Mouse (Mus musculus) frontal cortex, adult (tissue): ENCODE measurements around the gene Cacna1h.

Source experiments
- ATAC-seq: cut with Nextera tagmentation; 2 replicates; pipeline ENCODE4 v1.9.2; 2017; ENCODE audit warnings: mild to moderate bottlenecking, moderate library complexity, mixed read lengths; ENCODE audit not compliant: low TSS enrichment

Cacna1h gene

DNA sequence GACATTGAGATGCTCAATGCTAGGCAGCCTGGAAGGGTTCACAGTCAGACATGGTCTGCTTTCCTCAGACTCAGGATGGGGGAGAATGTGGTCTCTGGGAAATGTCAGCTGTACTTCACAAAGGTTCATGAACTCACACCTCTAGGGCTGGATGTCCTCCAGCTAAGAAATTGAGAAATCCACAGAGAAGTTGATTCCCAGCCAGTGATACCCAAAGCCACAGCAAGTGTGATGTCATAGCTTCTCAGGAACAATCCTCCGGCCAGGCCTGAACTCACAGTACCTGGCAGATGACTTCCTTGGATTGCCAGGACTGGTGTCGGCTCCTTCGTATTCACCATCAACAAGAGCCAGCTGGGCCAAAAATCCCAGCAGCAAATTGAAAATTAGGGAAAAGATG lies 12.3 kb upstream of the Cacna1h start:
- no peak for ATAC-seq

DNA sequence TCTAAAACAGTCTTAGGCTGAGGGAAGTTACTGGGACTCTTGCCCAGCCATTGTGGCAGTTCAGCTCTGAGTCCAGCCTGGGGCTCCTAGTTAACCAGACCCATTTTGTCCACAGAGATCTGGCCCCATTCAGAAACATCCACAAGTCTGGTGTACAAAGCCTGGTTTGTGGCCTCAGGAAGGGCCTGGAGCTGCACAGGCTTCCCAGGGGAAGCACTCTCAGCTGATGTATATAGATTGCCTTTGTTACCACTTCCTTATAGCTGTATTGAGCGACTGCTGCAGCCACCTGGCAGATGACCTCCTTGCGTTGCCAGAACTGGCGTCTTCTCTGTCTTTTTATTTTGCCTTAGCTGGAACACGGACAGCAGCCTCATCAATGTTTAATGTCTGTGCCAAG lies 11.5 kb upstream of the Cacna1h start:
- ATAC-seq: no peak

DNA sequence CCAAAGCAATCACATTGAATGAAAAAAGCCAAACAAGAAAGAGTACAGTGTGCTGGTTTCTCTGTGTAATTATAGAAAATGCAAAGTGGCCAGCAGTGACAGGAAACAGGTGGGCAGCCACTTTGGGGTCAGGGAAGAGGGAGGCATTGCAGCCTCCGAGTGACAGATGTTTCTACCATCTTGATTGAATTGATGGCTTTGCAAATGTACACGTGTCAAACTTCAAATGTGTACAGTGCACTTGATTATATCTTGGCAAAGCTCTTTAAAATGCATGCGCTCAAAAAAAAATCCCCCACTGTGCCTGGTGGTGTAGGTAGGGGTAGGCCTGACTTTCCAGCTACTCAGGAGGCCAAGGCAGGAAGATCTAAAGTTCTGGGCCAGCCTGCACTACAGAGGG lies 9.3 kb upstream of the Cacna1h start:
- ATAC-seq: no peak

GRCm38 (mm10) chr17:25441417-25441816 lies 7.8 kb upstream of the Cacna1h start:
- no peak for ATAC-seq

- ATAC-seq: no peak
Measured at GRCm38 (mm10) chr17:25433223-25433616, 363 bp downstream of the Cacna1h start.

GRCm38 (mm10) chr17:25432433-25433181 lies 976 bp downstream of the Cacna1h start:
- ATAC-seq: peak; percentile 59; the same call in 1 of the 2 replicates

DNA sequence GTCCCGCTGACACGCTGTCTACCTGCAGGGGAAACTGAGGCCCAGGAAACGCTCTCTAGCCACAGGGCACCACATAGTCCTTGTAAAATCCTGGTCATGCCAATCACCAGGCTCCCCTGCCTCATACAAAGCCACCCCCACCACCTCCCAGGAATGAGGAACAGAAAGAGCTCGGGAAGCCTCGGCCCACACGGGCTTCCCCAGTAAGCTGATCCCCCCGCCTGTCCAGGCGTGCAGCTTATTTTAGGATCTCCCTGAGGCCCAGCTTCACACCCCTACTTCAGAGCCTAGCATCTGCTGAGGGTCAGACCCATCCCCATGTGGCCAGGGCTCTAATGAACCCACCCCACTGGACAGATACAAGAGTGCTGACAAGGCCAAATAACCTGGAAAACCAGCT lies 3.0 kb downstream of the Cacna1h start:
- ATAC-seq: no peak

DNA sequence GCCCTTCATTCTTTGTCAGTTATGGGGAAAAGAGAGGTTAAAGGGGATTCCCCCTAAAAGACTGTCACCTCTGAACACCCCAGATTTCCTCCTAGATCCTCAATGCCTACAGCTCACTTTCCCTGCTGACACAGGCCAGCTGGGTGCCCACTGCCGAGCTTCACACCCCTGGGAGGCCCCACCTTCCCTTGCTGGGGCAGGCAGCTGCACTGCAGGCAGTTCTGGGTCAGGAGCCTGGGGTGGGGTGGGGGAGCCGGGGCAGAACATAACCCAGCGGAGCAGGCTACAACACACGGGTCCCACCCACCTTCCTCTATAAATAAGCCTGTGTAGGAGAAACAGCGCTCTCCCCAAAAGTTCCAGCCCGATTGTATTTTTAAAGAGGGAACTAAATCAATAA lies 3.7 kb downstream of the Cacna1h start:
- 0 out of 2 replicates have a peak, but pooled peaks have one; percentile 29 for ATAC-seq

DNA sequence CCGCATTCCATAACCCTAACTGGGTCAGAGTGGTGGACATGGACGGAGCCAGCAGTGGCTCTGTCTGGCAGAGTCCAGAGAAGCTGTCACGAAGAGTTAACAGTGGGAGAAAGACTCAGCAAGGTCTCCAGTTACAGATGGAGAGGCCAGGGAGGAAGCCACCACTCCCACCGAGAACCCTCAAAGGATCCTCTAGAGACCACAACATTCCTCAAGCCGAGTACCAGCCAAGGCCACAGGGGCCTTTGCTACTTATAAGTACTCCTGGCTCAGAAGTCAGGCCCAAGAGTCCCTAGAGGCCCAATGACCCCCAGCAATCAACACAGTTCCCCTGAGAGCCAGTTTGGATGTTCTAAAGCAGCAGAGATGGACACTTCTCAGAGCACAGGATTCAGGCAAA lies 4.3 kb downstream of the Cacna1h start:
- ATAC-seq: no peak

- ATAC-seq: no peak
Measured at GRCm38 (mm10) chr17:25427441-25427840, 6.1 kb downstream of the Cacna1h start.

DNA sequence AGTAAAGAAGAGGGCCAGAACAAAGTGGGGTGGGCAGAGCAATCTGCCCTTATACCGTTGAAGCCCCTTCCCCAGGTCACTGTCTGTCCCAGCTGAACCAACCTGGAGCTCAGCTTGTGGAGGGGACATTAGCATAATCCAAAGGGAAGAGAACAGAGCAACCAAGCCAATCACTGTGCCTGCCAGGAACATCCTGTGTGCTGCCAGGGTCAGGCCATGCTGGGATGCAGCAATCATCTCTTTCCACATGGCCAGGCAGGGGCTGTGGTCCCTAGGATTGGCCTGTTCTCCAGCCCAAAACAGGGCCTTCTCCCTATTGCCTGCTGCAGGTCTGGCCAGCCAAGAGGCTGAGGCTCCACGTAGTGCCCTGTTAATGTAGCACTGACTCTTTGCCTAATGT lies 7.6 kb downstream of the Cacna1h start:
- no peak for ATAC-seq

DNA sequence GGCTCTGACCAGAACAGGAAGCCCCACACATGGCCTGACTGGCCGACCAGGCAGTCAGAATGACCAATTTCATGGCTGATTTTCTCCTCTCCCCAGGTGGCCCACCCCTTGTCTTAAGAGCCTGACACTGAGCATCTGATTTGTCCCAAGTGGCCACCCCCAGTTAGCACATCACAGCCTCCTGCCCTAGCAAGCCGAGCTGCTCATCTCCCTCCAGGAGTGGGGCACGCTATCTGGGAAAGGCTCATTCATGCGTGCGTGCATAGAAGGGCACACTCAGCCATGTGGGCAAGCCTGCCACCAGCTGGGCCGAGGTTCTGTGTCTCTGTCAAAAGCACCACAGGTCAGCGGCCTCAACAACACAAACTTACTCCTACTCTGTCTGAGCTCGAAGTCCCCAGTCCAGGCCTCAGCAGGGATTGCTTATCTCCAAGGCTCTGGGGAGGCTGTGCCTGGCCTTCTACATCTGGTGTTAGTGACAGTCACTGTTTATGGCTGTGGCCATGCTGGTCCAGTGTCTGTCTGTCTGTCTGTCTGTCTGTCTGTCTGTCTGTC lies 9.0 kb downstream of the Cacna1h start:
- no peak for ATAC-seq

DNA sequence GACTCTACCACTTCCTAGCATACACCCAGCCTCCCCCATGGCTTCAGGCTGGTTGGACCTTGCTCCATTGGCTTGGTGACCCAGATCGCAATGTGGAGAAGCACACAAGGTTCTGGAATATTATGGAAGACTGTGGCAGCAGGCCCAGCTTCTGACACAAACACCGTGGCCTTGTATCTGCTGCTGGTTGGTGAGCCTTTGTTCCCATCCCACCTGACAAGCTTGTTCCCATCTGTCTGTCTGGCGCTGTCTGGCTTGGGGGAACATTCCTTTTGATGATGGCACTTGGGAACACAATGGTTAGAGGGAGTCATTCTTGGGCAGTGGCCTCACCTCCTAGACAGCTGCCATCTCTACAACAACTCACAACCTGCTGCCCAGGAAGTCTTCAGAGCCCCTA lies 12.6 kb downstream of the Cacna1h start:
- no peak for ATAC-seq

- ATAC-seq: peak; percentile 44; the same call in 1 of the 2 replicates
Measured at GRCm38 (mm10) chr17:25418926-25419325, 14.7 kb downstream of the Cacna1h start.

DNA sequence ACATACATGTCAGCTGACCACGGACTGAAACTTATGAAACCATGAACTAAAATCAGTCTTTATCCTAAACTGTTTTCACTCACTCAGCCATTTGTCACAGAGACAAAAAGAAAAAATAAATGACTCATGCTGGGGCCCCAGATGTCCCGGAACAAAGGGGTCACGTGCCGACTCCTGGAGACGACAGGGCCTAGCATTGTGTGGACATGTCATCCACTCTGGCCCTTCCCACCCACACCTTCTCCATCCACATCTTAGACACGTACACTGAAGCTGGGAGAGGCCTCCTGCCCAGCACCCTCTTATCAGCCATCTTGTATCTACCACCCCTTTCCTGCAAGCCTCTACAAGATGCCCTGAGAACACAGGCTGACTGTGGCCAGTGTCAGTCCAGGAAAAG lies 15.6 kb downstream of the Cacna1h start:
- ATAC-seq: no peak

DNA sequence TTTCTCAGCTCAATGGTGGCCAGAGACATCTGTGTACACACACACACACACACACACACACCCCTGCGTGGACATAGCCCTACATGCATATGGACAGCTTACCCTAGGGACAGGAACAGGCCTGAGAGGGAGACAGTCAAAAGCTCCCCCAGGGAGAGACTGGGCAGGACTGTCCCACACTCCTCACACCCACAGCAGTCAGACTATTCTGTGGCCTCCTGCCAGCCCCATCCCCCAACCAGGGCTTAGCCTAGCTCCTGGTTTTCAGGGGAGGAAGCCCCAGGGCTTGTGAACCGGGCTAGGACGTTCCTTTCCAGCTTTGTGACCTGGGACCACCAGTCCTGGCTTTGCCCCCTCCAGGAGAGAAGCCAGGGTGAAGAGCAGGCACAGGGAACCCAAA lies 17.4 kb downstream of the Cacna1h start:
- no peak for ATAC-seq

- no peak for ATAC-seq
Measured at GRCm38 (mm10) chr17:25415421-25415913, 18.1 kb downstream of the Cacna1h start.

GRCm38 (mm10) chr17:25414917-25415316 lies 18.7 kb downstream of the Cacna1h start:
- ATAC-seq: no peak

- no peak for ATAC-seq
Measured at GRCm38 (mm10) chr17:25414209-25414608, 19.4 kb downstream of the Cacna1h start.

DNA sequence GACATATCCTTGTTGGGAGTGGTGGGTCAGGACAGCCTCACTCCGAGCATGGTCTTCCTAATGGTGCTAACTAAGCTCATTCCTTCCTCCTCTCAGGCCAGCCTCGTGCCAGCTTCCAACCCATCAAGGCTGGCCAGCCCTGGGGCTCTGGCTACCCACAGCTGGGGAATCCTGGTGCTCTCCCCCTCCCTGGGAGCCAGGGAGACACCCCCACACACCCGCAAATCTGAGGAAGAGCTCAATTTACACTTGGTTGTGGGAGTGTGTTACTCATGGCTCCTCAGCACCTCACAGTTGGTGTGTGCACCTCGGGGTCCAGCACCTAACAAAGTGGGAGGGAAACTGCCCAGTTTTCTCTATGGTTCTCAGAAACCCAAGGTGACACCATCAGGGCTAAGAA lies 22.3 kb downstream of the Cacna1h start:
- peak; percentile 89; the same call in 1 of the 2 replicates for ATAC-seq

DNA sequence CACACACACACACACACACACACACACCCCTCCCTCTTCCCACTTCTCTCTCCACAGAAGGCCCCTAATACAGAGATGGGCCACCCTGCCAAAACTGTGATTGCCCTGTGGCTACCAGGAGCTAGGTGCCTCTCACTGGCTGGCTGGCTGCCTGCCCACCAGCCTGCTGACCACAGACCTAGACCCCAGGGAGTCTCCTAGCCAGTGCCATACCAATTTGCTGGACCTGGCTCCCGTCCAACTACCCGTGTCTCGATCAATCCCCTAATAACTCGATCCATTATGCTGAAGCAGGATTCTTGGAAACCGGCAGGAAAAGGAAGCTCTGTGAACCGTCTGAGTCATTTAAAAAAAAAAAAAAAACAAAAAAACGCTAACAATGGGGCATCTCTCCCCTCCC lies 22.8 kb downstream of the Cacna1h start:
- no peak for ATAC-seq

DNA sequence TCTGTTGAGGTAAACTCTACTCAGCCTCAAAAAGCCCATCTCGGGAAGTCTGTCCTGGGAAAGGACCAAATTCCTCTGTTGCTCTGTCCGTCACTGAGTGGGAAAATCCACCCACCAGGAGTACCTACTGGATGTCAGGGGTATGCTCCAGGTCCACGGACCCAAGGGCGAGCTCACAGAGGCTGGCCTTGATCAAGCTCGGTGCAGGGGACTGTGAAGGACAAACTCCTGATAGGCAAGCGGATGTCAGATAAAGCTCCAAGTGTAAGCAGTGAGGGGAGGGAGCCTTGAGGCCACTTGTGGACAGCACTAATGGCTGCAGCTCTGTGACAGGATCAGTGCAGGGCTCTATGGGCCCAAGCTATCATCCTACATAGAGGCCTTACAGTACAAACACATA lies 23.4 kb downstream of the Cacna1h start:
- no peak for ATAC-seq

- ATAC-seq: no peak
Measured at GRCm38 (mm10) chr17:25409621-25410020, 24.0 kb downstream of the Cacna1h start.
